Mouse (Mus musculus) kidney, postnatal 10 days (tissue): ENCODE results near the gene Olfr641.

Source experiments
- DNase-seq: peaks from one replicate; pipeline ENCODE4 v3.0.0; 2021; ENCODE audit warnings: mixed read lengths

Gene Olfr641

DNA sequence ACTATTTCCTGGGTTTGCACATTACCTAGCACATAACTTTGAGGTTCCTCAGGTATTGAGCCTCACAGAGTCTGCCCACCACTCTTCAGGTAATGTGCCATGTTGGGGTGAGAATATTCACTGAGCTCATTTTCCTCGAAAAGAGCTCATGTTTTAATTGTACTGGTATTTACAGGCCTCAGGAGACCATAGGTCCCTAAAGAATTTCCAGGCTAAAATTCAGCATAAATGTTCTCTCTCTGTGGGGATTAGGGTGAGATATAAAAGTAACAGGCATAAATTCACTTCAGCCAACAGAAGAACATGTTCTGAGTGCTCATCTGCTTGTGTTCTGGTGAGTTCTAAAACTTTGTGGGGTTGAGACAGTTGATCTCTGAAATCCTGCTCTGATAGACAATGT, at the start of gene Olfr641:
TSS of gene Olfr641 (plus strand) at position 301 of the 400 bp plus-strand sequence.
- no peak for DNase-seq

DNA sequence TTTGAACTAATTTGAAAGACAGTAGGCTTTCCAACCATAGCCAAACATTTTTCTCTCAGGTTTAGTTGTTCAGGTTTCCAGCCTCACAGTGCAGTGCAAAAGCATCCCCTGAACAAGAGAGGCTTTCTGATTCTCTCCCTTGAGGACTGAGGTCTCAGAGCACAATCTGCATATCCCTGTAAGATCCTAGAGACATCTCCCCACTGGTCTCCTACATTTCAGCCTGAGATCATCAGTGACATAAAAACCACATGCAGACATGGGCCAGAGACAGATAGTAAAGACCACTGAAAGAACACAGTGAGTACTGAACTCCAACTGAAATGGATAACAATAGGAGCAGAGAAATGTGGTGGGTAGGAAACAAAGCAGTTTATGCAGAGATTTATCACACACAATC, 36.8 kb upstream of the Olfr641 start, which contains the start of gene Olfr638:
TSS of gene Olfr638 (plus strand) at position 301 of the 400 bp plus-strand sequence.
- DNase-seq = no peak

DNA sequence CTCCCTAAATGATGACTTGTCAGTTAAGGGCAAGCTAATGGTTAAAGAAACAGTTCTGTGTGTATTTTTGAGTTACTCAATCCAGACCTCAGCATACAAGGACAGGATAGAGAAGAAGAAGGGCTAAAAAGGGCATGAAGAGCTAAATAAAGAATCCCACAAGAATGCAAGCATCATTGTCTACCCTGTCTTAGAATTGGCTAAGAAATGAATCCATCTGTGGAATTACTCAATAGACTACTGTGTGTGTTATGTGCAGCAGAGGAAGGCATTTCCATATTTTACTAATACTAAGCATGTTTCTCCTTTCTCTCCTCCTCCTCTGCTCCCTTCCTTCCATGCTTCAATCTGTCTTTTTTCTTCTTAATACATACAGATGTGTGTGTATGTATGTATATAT, 36.1 kb upstream of the Olfr641 start:
- no peak for DNase-seq

DNA sequence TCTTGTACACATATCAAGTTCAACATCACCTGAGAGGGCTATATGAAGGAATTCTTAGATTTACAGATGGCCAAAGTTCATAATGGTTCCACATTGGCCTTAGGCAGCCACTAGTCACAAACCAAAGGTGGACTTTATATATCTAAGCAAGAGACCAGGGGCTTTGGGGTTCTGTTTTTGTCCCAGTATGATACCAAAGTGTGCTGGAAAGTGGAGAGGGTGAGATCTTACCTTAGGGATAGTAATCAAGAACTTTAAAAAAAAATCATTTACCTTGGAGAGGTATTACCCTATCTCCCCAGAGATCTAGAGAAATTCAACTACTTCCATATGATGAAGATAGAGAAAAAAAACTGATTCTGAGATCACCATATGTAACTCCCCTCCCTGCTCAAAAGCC, 18.0 kb upstream of the Olfr641 start, which contains the start of gene Olfr639:
TSS of gene Olfr639 (minus strand) at position 101 of the 400 bp plus-strand sequence.
- DNase-seq = no peak

DNA sequence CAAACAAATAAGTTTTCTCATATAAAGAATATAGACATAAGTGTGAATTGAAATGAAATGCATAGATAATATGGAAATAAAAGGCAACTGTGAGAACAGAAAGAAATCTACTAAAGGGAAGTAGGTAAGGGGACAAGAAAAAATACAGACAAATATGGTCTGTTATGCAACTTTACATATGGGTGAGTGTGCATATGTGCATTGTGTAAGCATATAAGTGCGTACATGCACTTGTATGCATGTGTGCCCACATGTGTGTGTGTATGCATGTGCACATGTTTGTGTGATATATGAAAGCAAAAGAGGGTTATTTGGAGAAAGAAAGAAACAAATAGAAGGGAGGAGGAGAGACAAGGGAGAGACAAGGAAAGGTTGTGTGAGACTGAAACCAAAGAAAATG, 16.3 kb upstream of the Olfr641 start:
- DNase-seq = no peak

DNA sequence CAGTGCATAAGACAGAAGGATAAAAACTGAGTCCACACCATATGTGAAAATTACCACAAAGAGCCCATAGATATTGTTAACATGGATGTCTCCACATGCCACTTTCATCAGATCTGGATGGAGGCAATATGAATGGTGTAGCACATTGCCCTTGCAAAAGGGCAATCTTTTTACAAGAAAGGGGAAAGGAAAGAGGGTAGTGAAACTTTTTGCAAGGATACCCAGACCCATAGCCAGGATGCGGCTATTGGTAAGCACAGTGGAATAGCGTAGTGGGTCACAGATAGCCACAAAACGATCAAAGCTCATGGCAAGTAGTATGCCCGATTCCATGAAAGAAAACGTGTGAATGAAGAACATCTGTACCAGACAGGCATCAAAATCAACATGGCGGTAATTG, 13.6 kb upstream of the Olfr641 start:
- DNase-seq = no peak

DNA sequence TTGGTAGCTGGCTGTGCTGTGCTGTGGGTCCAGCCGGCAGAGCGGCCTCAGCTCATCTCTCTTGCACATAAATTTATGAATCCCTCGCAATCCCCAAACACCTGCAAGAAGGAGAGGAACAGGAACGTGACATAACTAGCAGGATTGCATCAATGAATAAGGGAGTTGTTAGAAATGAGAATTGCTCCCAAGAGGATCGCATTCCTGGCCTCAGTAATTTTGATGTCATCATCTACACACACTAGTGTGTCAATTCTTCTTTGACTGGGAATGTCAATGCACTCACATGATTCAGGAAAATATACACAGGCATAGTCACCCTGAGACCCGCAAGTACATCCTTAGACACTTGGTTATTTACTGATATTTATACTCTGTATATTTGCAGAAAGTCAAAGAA, 9.8 kb upstream of the Olfr641 start, which contains the start of gene Olfr640:
TSS of gene Olfr640 (minus strand) at position 101 of the 400 bp plus-strand sequence.
- DNase-seq = no peak

DNA sequence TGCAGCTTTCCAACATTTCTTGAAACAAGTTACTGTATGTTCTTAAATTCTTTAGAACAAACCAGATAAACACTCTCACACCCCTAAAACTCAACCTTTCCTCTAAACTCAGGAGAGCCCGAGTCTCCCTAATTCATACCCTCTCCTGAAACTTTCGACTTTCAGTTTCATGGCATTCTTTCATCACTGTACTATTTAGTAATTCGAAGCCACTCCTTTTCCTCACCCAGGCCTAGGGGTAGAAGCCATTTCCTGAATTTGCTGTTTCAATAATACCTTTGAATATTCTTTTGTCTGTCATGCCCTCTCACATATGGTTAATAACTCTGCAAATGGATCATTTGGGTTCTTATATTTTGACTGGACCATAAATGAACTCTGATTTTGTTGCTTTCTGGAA, 8.3 kb upstream of the Olfr641 start:
- DNase-seq = no peak

DNA sequence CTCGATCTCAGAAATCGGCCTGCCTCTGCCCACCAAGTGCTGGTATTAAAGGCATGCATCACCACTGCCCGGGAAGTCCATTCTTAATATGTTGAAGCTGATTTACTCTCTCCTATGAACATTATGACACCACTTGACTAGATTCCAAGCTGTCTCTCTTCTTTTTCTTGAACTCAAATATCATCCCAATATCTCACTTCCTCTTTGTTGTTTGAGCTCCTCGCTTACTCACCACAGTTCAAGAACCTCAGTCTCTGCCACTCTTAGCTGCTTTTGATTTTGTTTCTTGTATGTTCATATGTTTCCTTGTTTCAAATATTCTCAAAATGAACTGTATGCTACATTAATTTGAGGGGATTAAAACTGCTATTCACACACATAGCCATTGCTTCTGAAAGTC, 15.5 kb downstream of the Olfr641 start:
- no peak for DNase-seq

DNA sequence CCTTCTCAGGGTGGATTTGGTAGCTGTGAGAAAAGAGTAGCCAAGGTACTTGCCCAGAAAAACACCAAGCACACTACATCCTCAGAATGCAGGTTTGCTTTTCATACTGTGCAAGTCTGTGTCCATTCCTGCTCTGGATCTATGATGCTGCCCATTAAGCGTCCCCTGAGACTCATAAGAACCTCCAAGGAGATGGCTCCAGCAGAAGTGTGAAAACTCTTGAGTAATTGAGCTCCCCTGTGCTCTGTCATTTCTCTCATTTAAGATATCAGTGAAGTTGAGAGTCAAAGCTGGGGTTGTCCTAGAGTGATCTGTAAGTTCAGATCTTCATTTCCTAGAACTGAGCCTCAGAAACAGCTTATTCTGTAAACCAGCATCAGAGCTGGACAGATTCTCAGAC, 17.3 kb downstream of the Olfr641 start, which contains the start of gene Olfr642:
TSS of gene Olfr642 (minus strand) at position 101 of the 400 bp plus-strand sequence.
- no peak for DNase-seq

DNA sequence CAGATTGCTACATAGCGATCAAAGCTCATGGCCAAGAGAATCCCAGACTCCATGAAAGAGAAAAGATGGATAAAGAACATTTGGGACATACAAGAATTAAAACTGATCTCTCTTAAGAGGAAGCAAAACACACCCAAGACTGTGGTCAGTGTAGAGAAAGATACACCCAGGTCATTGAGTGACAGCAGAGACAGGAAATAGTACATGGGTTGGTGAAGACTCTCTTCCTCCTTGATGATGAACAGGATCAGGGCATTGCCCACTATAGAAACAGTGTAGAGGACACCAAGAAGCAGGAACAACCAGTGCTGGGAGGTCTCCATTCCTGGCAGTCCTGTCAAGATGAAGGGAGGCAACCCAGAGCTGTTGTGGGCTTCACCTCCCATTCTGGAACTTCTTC, 24.0 kb downstream of the Olfr641 start:
- no peak for DNase-seq

DNA sequence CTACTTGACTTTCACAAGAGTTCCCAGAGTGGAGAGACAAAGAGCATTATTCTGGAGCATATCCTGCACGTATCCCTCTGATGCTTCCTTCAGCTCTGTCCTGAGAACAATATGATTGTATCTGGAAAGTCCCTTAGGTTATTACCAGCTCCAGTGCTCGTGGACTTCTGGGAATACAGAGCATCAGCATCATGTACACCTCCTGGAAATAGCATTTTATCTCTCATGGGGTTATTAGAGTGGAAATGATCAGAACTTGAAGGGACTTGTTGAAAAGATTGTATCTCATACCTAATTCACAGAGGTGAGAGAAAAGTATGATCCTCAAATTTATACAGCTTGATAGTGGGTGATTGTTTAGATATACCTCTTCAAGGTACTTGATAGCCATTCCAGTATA, 26.1 kb downstream of the Olfr641 start, which contains the start of gene 4930516K23Rik:
TSS of gene 4930516K23Rik (minus strand) at position 101 of the 400 bp plus-strand sequence.
- no peak for DNase-seq

DNA sequence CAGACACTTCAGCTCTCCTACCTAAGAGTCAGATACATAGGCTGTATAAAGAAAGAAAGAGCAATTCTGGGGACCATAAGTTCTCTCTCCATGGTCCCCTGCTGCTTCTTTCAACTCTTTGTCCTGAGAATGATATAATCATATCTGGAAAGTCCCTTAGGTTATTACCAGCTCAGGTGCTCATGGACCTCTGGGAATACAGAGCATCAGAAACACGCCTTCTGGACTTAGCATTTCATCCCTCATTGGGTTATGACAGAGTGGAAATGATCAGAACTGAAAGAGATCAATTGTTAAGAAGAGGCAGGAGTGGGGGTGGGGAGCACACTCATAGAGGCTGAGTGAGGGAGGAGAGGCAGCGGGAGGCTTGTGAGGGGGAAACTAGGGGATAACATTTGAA, 36.5 kb downstream of the Olfr641 start, which contains the start of gene Olfr644:
TSS of gene Olfr644 (minus strand) at position 101 of the 400 bp plus-strand sequence.
- no peak for DNase-seq

DNA sequence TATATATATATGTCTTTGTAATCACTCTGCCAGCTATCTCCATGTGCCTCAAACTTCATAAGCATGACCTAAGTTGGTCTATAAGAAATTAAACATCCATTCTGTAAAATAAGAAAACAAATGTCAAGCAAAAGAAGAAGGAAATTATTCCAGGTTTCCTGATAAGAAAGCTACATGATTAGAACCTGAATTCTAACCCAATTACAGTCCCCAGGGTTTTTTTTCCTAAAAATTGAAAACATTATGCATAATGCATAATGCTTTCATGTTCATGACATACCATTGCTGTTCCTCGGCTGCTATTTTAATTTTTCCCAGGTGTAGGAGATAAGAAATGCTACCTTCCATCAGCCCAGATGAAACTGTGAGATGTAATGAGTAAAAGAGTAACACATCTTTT, 50.1 kb downstream of the Olfr641 start, which contains the start of gene Olfr645:
TSS of gene Olfr645 (minus strand) at position 101 of the 400 bp plus-strand sequence.
- DNase-seq = no peak
